Mouse (Mus musculus) ES-E14 (cell line): Measurements from ENCODE around the gene Gipc2. TPM values are rescaled to one million over a fixed set of nuclear protein-coding genes. Genes with fewer than 3 reads are reported as not detected.

Source experiments
- DNase-seq: peaks from one replicate; pipeline ENCODE4 v3.0.0-alpha.2; 2013; ENCODE audit warnings: low read depth, low spot score
- H3K27ac ChIP-seq: 2 replicates; pipeline ENCODE4 v1.5.1; 2012; ENCODE audit warnings: low read depth, mild to moderate bottlenecking, low read length, moderate library complexity, mixed read lengths; ENCODE audit not compliant: poor library complexity, insufficient read depth, severe bottlenecking
- H3K36me3 ChIP-seq: 2 replicates; pipeline ENCODE4 v1.6.1; 2012; ENCODE audit warnings: mild to moderate bottlenecking, low read length, moderate library complexity, mixed read lengths; ENCODE audit not compliant: control insufficient read depth, poor library complexity, insufficient read depth, severe bottlenecking
- H3K4me1 ChIP-seq, 2 experiments: fragments of 150-350 bp in 1 of 2; sonication (generic) in 1 of 2; 2 replicates each; pipeline ENCODE4 v1.6.1; 2012; ENCODE audit warnings: low read length in 2 of 2, mild to moderate bottlenecking in 1 of 2, mixed read lengths in 1 of 2; ENCODE audit not compliant: control insufficient read depth in 2 of 2, insufficient read depth in 2 of 2, poor library complexity in 1 of 2
- H3K4me3 ChIP-seq, 2 experiments: fragments of 150-350 bp in 1 of 2; sonication (generic) in 1 of 2; 2 replicates each; pipeline ENCODE4 v1.5.1; 2012; ENCODE audit warnings: low read length in 2 of 2, low read depth in 1 of 2, mild to moderate bottlenecking in 1 of 2, mixed read lengths in 1 of 2; ENCODE audit not compliant: insufficient read depth in 1 of 2, poor library complexity in 1 of 2, severe bottlenecking in 1 of 2
- H3K9ac ChIP-seq: 2 replicates; pipeline ENCODE4 v1.6.1; 2012; ENCODE audit warnings: low read depth, mild to moderate bottlenecking, low read length, mixed read lengths; ENCODE audit not compliant: poor library complexity, insufficient read depth, severe bottlenecking
- H3K9me3 ChIP-seq: fragments of 150-350 bp; sonication (generic); 2 replicates; pipeline ENCODE4 v1.6.1; 2012; ENCODE audit warnings: low read depth, mild to moderate bottlenecking, low read length; ENCODE audit not compliant: control insufficient read depth, insufficient read depth
- CHD2 ChIP-seq: IDR thresholded peaks from 2 replicates; pipeline ENCODE4 v1.6.1; 2014; ENCODE audit warnings: mild to moderate bottlenecking, low read depth, low read length, inconsistent platforms
- HCFC1 ChIP-seq: IDR thresholded peaks from 2 replicates; pipeline ENCODE4 v1.6.1; 2012; ENCODE audit warnings: low read length, inconsistent platforms, borderline replicate concordance; ENCODE audit not compliant: insufficient read depth
- MAFK ChIP-seq: IDR thresholded peaks from 2 replicates; pipeline ENCODE4 v1.6.1; 2014; ENCODE audit warnings: mild to moderate bottlenecking, low read depth, low read length, inconsistent platforms; ENCODE audit not compliant: insufficient read depth
- ZC3H11A ChIP-seq: IDR thresholded peaks from 2 replicates; pipeline ENCODE4 v1.6.1; 2012; ENCODE audit warnings: low read depth, mild to moderate bottlenecking, inconsistent platforms, low read length, borderline replicate concordance
- ZNF384 ChIP-seq: IDR thresholded peaks from 2 replicates; pipeline ENCODE4 v1.6.1; 2012; ENCODE audit warnings: low read depth, low read length, inconsistent platforms
- in situ Hi-C, 2 experiments: fragments of 600-800 bp; cut with MboI; formaldehyde crosslinking; loops; one replicate each; pipeline ENCODE4 v1.15.1; 2025; ENCODE audit warnings: low sequenced_read_pairs in 2 of 2, inconsistent platforms in 1 of 2; ENCODE audit not compliant: unreplicated experiment in 2 of 2
- total RNA-seq: library from RNA; depleted of rRNA; stranded (reverse); fragments of 300-350 nt; gene quantifications from 2 replicates; pipeline ENCODE4 v1.2.3, GENCODE M21; 2012

Gene Gipc2
- total RNA-seq, 1 experiment: 0.76 TPM

DNA sequence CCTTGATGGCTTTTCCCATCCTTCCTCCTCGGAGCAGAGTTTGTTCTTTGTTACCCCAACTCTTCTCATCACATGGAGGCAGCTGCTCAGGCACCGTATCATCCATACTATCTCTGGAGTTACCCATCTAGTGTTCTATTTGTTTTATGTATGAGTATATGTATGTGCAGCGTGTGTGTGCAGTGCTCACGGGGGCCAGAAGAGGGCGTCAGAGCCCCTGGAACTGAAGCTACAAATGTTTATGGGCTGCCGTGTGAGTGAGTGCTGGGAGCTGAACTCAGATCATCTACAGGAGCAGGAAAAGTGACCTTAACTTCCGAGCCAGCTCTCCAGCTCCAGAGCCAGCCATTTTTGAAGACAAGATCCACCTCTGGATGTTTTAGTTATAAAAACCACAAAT, 64.6 kb downstream of the Gipc2 start:
- H3K27ac ChIP-seq: no peak overlapping the region
- no peak for DNase-seq
- no peaks in the 10 kb centered on the region for H3K9me3 ChIP-seq
- H3K36me3 ChIP-seq: no peaks in the 10 kb centered on the region
- in situ Hi-C loops: no loop called here
- TF ChIP-seq HCFC1: no peak
- TF ChIP-seq MAFK: no peak
- TF ChIP-seq CHD2: no peak
- no peak for TF ChIP-seq ZC3H11A
- no peak for TF ChIP-seq ZNF384
- no peak overlapping the region for H3K9ac ChIP-seq
- H3K4me1 ChIP-seq: peaks cover 0 to 5% of the 10 kb centered on the region in 2 experiments; a peak in 2 of 4 replicates
- no peak overlapping the region for H3K4me3 ChIP-seq

DNA sequence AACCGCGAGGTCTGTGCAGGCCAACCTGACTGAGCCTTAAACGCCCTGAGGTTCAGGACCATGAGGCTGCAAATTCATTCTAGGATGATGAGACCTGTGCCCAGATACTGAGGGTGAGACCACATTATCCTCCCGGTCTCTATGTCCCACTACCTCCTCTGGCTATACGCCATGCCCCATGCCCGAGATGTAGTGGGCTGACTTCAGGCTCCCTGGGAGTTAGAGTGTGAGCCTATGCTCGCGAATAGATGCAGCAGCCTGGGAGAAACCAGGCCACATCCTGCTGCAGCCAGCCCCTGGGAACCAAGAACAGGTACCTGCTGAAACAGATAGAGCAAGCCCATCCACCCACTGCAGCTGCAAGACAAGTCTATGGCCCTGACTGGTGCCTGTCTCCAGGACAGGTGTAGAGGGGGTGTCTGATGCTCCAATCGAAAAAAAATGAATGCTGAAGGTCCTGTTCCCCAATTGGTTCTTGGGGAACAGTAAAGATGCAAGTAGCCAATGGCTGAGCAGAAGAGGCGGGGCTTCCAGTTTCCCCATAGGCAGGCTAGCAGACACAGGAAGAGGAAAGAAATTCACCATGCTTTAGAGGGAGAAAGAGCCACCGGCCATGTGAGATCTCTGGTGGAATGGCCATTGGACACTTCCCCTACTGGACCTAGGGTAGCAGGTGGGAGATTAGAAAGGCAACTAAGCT, 65.8 kb downstream of the Gipc2 start:
- peak overlapping the region; percentile 12; the same call in 1 of the 2 replicates for H3K9ac ChIP-seq
- DNase-seq: peak; percentile 72
- TF ChIP-seq CHD2 (peak; percentile 78), ZC3H11A (no peak), MAFK (no peak), ZNF384 (peak; percentile 70; the same call in 1 of the 2 replicates)
- in situ Hi-C loops: no loop called here
- H3K9me3 ChIP-seq: no peaks in the 10 kb centered on the region
- no peak overlapping the region for H3K27ac ChIP-seq
- H3K4me3 ChIP-seq: peak overlapping the region; percentile 52 to 89
- no peaks in the 10 kb centered on the region for H3K36me3 ChIP-seq
- H3K4me1 ChIP-seq: peaks cover 0 to 2% of the 10 kb centered on the region in 2 experiments; a peak in 2 of 4 replicates

DNA sequence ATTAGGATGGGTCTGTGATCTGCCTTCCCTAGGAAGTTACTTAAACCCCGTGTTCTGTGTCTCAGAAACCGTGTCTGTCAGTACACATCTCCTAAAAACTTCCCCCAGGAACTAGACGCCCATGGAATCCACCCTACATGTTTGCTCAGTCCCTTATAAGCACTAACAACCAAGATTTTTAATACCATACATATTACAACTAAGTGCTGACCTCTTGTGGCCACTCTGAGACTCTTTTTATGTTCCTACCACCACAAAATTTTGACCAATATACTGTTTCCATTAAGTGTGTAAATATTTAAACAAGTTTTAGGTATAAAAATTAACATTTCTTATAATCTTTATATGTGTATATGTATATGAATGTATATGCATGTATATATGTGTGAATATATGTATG, 71.0 kb downstream of the Gipc2 start:
- Histone ChIP-seq H3K9me3 (no peaks in the 10 kb centered on the region), H3K4me1 (peaks cover 0 to 2% of the 10 kb centered on the region in 2 experiments; a peak in 1 of 4 replicates), H3K27ac (no peak overlapping the region), H3K4me3 (no peak overlapping the region), H3K36me3 (no peaks in the 10 kb centered on the region), H3K9ac (no peak overlapping the region)
- TF ChIP-seq HCFC1 (no peak), MAFK (no peak), ZC3H11A (no peak), ZNF384 (no peak), CHD2 (no peak)
- no peak for DNase-seq
- in situ Hi-C loops: loop anchor here in 1 of 2 experiments (25.0 kb wide), 1 partner anchor 283 kb away; no protein-coding TSS in a partner anchor

DNA sequence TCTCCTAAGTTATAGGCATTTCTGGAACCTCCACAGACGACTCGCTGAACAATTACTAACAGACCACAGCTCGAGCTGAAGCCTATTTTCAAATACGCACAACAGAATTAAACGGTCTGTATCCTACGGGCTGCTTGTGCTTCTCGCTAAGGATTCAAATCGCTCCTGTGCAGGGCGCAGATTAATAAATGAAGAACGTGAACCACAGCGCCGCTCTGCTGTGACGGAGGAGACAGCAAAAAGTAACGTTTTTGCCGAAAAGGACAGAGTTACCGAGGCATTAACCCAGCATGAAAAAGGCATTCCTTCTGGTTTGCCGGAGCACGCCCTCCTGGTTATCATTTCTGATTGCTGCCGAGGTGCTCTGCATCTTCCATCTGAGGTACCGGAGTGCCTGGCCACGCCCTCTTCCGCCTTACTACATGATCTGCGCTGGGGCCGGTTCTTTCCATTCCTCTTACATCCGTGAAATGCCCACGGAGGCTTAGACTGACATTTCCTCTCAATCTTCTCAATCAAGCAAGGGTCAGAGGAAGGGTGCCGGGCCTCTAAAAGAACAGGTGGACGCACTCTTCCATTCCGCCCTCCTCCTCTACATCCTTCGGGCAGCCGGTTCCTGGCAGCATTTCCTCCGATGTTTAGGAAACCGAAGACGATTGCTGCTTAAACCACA, 73.5 kb downstream of the Gipc2 start:
- TF ChIP-seq ZC3H11A (no peak), HCFC1 (no peak), CHD2 (no peak), ZNF384 (no peak), MAFK (no peak)
- no peaks in the 10 kb centered on the region for H3K36me3 ChIP-seq
- no peaks in the 10 kb centered on the region for H3K9me3 ChIP-seq
- no peak overlapping the region for H3K9ac ChIP-seq
- DNase-seq: no peak
- H3K4me3 ChIP-seq: peak overlapping the region; percentile 1 to 11; a peak in 2 of 4 replicates
- no peak overlapping the region for H3K27ac ChIP-seq
- no peaks in the 10 kb centered on the region for H3K4me1 ChIP-seq
- in situ Hi-C loops: loop anchor here in 1 of 2 experiments (5.0 to 25.0 kb wide), 2 partner anchors 280 to 370 kb away; no protein-coding TSS in a partner anchor
